Mouse (Mus musculus) limb, embryonic 12.5 days (tissue): Measurements from ENCODE around the gene Sdr39u1. TPM values are rescaled to one million over a fixed set of nuclear protein-coding genes. Genes with fewer than 3 reads are reported as not detected.
A peak's percentile ranks its signal among the peaks of the same experiment; 100 is the strongest.

ENCODE experiments used
- ATAC-seq: fragments of 200-750 bp; cut with Nextera tagmentation; 2 replicates; pipeline ENCODE4 v1.8.0; 2017; ENCODE audit warnings: low read depth, moderate TSS enrichment; ENCODE audit not compliant: insufficient number of reproducible peaks, insufficient read depth, low FRiP score, low TSS enrichment
- H3K27ac ChIP-seq: fragments of 300-500 bp; sonication (generic); 2 replicates; pipeline ENCODE4 v1.5.1; 2016; ENCODE audit warnings: mild to moderate bottlenecking, moderate library complexity
- H3K27me3 ChIP-seq: fragments of 300-500 bp; sonication (generic); 2 replicates; pipeline ENCODE4 v1.6.1; 2016; ENCODE audit warnings: mild to moderate bottlenecking, moderate library complexity
- H3K36me3 ChIP-seq: fragments of 300-500 bp; sonication (generic); 2 replicates; pipeline ENCODE4 v1.6.1; 2016; ENCODE audit warnings: mild to moderate bottlenecking, moderate library complexity
- H3K4me1 ChIP-seq: fragments of 300-500 bp; sonication (generic); replicated peaks from 2 replicates; pipeline ENCODE4 v1.6.1; 2016
- H3K4me2 ChIP-seq: fragments of 300-500 bp; sonication (generic); 2 replicates; pipeline ENCODE4 v1.6.1; 2016; ENCODE audit warnings: mild to moderate bottlenecking, moderate library complexity
- H3K4me3 ChIP-seq: fragments of 300-500 bp; sonication (generic); replicated peaks from 2 replicates; pipeline ENCODE4 v1.5.1; 2016; ENCODE audit warnings: mild to moderate bottlenecking
- H3K9ac ChIP-seq: fragments of 300-500 bp; sonication (generic); replicated peaks from 2 replicates; pipeline ENCODE4 v1.6.1; 2016; ENCODE audit warnings: mild to moderate bottlenecking, moderate library complexity
- H3K9me3 ChIP-seq: fragments of 300-500 bp; sonication (generic); 2 replicates; pipeline ENCODE4 v1.6.1; 2016; ENCODE audit warnings: mild to moderate bottlenecking, moderate library complexity
- WGBS: fragments of 180-500 bp; shearing (Covaris S2); methylation state at CpG from one replicate; pipeline ENCODE4 v1.1.7; 2016; 5-methylcytosine and 5-hydroxymethylcytosine counted together
- polyA plus RNA-seq: library from polyadenylated mRNA; unstranded; fragments of >200 nt; fragmentation: Nextera tagmentation; extraction: Ambion mirVana; gene quantifications from 2 replicates; pipeline ENCODE4 v1.2.1, GENCODE M21; 2016

Gene Sdr39u1
- polyA plus RNA-seq, 1 experiment from 2014 or later: 81.7 TPM

DNA sequence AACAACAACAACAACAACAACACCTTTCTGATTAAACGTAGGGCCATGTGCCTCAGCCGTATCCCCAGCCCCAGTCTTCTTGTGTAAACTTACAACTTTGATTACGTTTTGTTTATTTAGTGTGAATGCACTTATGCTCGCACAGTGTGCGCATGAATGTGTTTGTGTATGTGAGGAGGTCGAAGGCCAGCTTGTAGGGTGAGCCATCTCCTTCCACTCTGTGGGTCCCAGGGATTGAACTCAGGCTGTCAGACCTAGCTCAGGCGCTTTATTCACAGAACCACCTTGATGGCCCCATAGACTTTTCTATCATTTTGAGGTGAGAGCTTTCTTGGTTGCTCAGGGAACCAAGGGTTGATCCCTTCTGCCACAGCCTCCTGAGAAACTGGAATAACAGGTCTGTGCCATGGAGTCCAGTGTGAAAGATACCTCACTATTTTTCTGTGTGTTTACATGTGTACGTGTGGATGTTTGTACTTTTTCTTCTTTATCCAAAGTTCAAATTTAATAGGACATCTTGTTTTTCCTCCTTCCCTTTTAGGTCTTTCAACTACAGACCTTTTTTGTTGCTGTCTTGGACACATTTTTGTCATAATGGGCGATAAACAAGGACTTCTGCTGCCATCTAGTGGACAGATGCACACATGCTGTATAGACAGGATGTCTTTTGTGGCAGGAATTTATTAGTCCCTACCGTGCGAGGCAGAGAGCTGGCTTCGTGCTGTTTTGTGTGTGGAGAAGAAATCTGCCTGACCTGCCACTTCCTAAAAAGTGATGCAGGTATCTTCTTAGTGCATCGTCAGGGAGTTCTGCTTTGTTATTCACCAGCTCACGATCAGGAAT lies 18.4 kb upstream of the Sdr39u1 start:
- H3K36me3 ChIP-seq: no peaks in the 10 kb centered on the region
- WGBS: 40% methylated on average over 14 of the region's 14 CpGs
- H3K4me3 ChIP-seq: no peak overlapping the region
- H3K4me1 ChIP-seq: peaks cover under 1% of the 10 kb centered on the region; the same call in 1 of the 2 replicates
- H3K27ac ChIP-seq: no peak overlapping the region
- H3K27me3 ChIP-seq: no peaks in the 10 kb centered on the region
- no peaks in the 10 kb centered on the region for H3K9me3 ChIP-seq
- H3K4me2 ChIP-seq: peak overlapping the region; percentile 35
- ATAC-seq: peak; percentile 71; the same call in 1 of the 2 replicates
- H3K9ac ChIP-seq: no peak overlapping the region

DNA sequence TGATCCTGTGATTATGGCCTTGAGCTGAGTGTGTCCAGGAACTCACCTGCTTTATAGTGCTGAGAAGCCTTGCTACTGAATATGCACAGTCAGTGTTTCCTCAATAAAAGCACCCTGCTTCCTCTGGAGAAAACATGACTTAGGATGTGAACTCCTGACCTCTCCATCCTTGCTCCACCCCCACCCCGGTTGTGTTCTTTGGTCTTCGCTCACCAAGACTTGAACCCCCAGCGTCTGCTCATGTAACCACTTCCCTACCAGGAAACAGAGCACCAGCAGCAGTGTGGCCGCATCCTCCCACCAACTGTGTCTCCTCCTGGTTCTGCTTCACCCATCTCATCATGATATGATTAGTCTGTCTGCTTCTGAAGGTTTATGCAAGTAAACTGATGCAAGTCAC lies 13.3 kb upstream of the Sdr39u1 start:
- Histone ChIP-seq H3K27ac (no peak overlapping the region), H3K4me3 (no peak overlapping the region), H3K27me3 (no peaks in the 10 kb centered on the region), H3K36me3 (no peaks in the 10 kb centered on the region), H3K4me1 (peaks cover 2% of the 10 kb centered on the region; the same call in 1 of the 2 replicates), H3K4me2 (no peak overlapping the region), H3K9me3 (no peaks in the 10 kb centered on the region), H3K9ac (no peak overlapping the region)
- 23% methylated on average over 4 of the region's 4 CpGs for WGBS
- no peak for ATAC-seq

DNA sequence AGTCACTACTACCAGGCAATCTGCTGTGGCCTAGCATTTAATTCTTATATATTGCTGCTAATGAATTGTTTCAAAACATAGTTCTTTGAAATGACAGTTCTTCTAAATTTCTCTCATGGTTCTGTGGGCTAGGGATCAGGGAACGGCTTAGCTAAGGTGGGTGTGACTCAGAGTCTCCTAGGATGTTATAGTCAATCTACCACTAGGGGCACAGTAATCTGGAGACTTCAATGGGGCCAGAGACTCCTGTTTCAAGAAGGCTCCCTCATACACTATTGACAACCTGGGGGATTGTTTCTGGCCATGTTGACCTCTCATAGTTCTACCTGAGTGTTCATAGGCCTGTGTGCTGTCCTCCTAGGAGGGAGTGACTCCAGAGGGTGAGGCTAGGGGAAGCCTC lies 5.4 kb upstream of the Sdr39u1 start:
- Histone ChIP-seq H3K4me2 (no peak overlapping the region), H3K27me3 (no peaks in the 10 kb centered on the region; the same call in 1 of the 2 replicates), H3K9me3 (no peaks in the 10 kb centered on the region), H3K4me3 (no peak overlapping the region), H3K27ac (no peak overlapping the region), H3K9ac (no peak overlapping the region), H3K36me3 (no peaks in the 10 kb centered on the region), H3K4me1 (peaks cover 7% of the 10 kb centered on the region)
- ATAC-seq: no peak
- 33% methylated on average over 1 of the region's 1 CpGs for WGBS

DNA sequence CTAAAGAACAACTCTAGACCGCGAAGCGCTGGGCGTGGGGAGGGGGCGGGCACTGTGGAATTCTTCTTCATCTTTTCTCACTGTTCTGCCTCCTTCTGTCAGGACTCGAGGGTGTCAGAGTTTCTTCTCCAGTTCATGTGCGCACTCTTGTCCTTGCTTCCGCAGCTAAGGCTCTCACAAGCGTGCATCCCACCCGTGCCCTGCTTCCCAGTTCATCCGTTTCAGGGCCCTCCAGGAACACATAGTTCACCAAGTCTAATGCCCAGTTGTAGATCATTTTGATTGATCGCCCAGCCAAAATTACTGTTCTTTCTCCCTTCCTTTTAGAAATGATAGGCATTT lies 292 bp upstream of the Sdr39u1 start:
- Histone ChIP-seq H3K9ac (peak overlapping the region; percentile 82), H3K27me3 (no peaks in the 10 kb centered on the region), H3K27ac (peak overlapping the region; percentile 93), H3K4me3 (peak overlapping the region; percentile 56), H3K36me3 (peaks cover 30% of the 10 kb centered on the region), H3K9me3 (no peaks in the 10 kb centered on the region), H3K4me2 (peak overlapping the region; percentile 90), H3K4me1 (peaks cover 22% of the 10 kb centered on the region)
- 0 out of 2 replicates have a peak, but pooled peaks have one; percentile 11 for ATAC-seq
- WGBS: 7% methylated on average over 12 of the region's 12 CpGs

DNA sequence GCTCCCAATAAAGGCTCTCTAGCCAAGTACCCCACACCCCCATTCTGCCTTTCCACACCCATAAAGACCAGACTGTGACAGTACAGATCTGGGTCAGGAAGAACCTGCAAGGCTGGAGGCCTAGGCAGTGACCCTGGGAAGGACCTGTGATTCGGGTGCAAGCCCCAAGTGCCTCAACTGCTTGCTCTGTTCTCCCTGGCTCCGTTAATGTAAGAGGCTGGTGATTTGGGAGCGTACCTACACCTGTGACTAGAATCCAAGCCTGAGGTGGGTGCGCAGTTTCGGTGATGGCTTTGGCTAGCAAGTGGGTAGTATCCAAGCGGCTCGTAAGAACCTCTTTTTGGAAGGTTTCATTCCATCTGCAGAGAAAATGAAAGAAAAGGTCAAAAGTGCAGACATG lies 1.1 kb downstream of the Sdr39u1 start:
- no peak for ATAC-seq
- H3K27me3 ChIP-seq: no peaks in the 10 kb centered on the region
- no peaks in the 10 kb centered on the region for H3K9me3 ChIP-seq
- peaks cover 22% of the 10 kb centered on the region for H3K4me1 ChIP-seq
- WGBS: 88% methylated on average over 7 of the region's 7 CpGs
- H3K36me3 ChIP-seq: peaks cover 44% of the 10 kb centered on the region
- H3K4me3 ChIP-seq: peak overlapping the region; percentile 56
- peak overlapping the region; percentile 90 for H3K4me2 ChIP-seq
- peak overlapping the region; percentile 93; the same call in 1 of the 2 replicates for H3K27ac ChIP-seq
- H3K9ac ChIP-seq: peak overlapping the region; percentile 82; the same call in 1 of the 2 replicates

DNA sequence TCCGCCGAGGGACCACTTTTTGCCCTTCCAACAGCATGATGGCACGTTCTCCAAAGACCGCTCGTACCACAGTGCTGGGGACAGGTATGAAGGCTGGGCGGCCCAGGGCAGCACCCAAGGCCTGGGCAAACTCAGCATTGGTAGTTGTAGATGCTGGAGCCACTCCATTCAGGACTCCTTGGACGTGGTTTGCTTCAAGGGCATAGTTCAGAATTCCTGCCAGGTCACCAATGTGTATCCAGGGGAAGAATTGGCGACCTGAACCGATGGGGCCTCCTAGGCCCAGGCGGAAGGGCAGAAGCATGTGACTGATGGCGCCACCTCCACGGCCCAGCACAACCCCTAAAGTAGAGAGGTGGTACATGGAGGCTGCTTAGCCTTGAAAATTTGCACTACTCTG lies 2.4 kb downstream of the Sdr39u1 start:
- no peak overlapping the region for H3K4me2 ChIP-seq
- peaks cover 22% of the 10 kb centered on the region for H3K4me1 ChIP-seq
- no peak overlapping the region for H3K4me3 ChIP-seq
- peaks cover 54% of the 10 kb centered on the region for H3K36me3 ChIP-seq
- WGBS: 93% methylated on average over 12 of the region's 12 CpGs
- no peaks in the 10 kb centered on the region for H3K9me3 ChIP-seq
- no peak overlapping the region for H3K27ac ChIP-seq
- no peak for ATAC-seq
- H3K9ac ChIP-seq: no peak overlapping the region
- no peaks in the 10 kb centered on the region for H3K27me3 ChIP-seq

DNA sequence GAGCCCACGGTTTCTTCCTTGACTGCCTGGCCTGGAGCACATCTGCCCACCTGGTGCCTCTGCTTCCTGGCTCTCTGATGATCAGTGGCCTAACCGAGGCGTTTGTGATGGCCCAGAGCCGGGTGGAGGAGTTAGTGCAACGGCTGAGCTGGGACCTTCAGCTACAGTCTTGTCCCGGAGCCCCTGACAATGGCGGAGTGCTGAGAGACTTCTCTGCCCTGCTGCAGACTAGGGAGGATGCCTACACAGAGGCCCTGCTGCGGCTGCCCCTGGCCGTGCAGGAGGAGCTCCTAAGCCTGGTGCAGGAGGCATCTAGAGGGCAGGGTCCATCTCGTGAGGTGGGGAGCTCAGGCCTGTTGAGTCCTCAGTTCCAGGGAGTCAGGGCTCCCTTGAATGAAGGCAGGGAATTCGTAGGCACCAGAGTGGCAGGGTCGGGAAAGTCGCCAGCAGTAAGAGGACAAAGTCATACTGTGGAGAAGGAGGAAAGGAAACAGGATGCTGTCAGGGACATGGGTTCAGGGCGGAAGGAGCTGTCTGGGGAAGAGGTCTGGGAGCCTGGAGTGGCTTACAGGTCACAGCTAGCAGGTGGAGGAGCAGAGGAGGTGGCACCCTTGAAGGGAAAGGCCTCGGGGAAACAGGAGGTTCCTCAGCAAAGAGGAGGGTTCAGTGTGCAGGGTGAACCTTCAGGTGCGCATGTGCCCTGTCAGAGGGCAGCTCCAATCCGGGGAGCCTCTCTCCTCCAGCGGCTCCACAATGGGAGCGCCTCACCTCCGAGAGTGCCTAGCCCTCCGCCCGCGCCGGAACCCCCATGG lies 13.3 kb downstream of the Sdr39u1 start:
- ATAC-seq: no peak
- Histone ChIP-seq H3K27me3 (no peaks in the 10 kb centered on the region), H3K4me1 (peaks cover 29% of the 10 kb centered on the region), H3K9me3 (no peaks in the 10 kb centered on the region), H3K9ac (peak overlapping the region; percentile 37), H3K4me3 (peak overlapping the region; percentile 82), H3K27ac (no peak overlapping the region), H3K4me2 (peak overlapping the region; percentile 88), H3K36me3 (peaks cover 58% of the 10 kb centered on the region)
- 86% methylated on average over 24 of the region's 24 CpGs for WGBS

DNA sequence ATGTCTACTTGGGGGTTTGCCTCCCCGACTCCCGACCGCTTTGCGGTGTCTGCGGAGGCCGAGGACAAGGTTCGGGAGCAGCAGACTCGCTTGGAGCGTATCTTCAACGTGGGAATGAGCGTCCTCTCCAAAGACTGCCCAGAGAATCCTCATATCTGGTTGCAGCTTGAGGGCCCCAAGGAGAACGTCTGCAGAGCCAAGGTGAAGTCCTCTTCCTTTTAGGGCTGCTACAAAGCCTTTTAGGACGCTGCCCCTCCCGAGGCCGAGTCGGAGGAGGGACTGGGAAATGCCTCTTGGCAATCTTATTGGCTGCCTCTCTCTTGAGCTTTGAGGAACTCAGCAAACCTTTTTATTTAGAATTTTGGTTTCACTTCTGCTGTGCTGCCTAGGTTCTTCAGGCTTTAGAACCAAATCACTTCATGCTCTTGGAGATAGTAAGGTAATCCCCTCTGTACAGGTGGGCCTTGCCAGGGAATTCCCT lies 14.3 kb downstream of the Sdr39u1 start:
- Histone ChIP-seq H3K36me3 (peaks cover 48% of the 10 kb centered on the region), H3K4me3 (peak overlapping the region; percentile 82), H3K4me1 (peaks cover 29% of the 10 kb centered on the region), H3K27me3 (no peaks in the 10 kb centered on the region), H3K4me2 (peak overlapping the region; percentile 88), H3K27ac (peak overlapping the region; percentile 95), H3K9me3 (no peaks in the 10 kb centered on the region), H3K9ac (peak overlapping the region; percentile 89)
- no peak for ATAC-seq
- WGBS: 7% methylated on average over 16 of the region's 16 CpGs

DNA sequence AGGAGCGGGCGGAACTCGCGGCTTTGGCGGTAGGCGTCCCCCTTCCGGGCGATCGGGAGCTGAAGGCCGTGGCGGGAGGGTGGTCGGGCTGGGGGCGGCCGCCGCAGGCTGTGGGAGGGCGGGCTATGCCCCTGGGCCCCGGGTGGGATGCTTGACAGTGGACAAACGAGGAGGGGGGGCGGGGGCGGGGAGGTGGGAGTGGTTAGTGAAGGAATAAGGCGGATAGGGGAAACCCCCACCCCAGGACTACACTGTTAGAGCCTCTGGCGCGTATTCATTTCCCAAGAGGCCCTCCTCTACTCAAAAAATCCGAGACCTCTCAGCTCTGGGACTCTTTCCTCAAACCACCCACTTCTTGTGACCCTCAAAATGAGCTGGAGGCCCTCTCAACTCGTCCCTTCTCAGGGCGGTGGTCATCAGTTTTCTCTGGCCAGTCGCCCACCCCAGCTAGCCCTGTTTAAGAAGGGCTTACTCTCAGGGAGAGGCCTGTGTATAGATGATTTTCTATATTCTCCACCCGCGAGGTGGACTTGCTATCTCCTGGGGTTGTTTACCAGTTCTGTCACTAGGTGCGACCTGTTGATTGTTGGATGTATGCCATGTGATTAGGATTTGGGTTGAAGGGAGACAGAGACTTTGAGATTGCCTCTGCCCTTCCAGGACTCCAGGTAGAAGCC lies 14.8 kb downstream of the Sdr39u1 start:
- peaks cover 29% of the 10 kb centered on the region for H3K4me1 ChIP-seq

DNA sequence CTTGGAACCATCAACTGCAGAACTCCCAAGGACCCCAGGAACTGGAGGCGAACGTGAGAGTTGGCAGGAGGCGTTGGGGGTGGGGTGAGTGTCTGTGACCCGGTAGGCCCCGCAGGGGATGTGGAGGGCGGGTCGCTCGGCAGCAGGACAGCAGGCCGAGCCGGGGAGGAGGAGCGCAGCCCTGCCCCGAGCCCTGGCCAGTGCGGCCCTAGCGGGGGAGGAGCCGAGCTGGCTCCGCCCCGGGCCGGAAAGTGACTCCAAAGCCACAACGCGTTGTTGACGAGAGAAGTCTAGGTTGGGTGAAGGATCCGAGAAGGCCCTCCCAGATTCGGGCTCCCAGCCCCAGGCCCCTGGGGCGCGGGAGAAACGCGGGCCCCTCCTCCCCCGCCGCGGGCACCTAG lies 15.4 kb downstream of the Sdr39u1 start, which contains the start of gene Khnyn:
Gene Khnyn, plus strand, starts transcription at position 235 of the 401 bp plus-strand sequence.
- Histone ChIP-seq H3K9me3 (no peaks in the 10 kb centered on the region), H3K4me2 (peak within 1 kb of the TSS; percentile 88), H3K27me3 (no peaks in the 10 kb centered on the region), H3K27ac (peak within 1 kb of the TSS; percentile 95), H3K9ac (peak within 1 kb of the TSS; percentile 89), H3K4me1 (peaks cover 29% of the 10 kb centered on the region), H3K4me3 (peak within 1 kb of the TSS; percentile 82), H3K36me3 (peaks cover 37% of the 10 kb centered on the region)
- ATAC-seq: peak; percentile 91
- WGBS: 1% methylated on average over 28 of the region's 30 CpGs

More for the DNA sequence above, 14.8 kb downstream of the Sdr39u1 start:
- H3K27ac ChIP-seq: peak overlapping the region; percentile 95
- peak overlapping the region; percentile 82 for H3K4me3 ChIP-seq
- H3K9me3 ChIP-seq: no peaks in the 10 kb centered on the region
- H3K36me3 ChIP-seq: peaks cover 42% of the 10 kb centered on the region
- under 1% methylated on average over 14 of the region's 30 CpGs for WGBS
- H3K9ac ChIP-seq: peak overlapping the region; percentile 89
- no peaks in the 10 kb centered on the region for H3K27me3 ChIP-seq
- ATAC-seq: peak; percentile 40
- peak overlapping the region; percentile 88 for H3K4me2 ChIP-seq
